Mouse (Mus musculus) thymus, postnatal 0 days (tissue): Measurements from ENCODE around the gene Lrrc71. TPM values are rescaled to one million over a fixed set of nuclear protein-coding genes. Genes with fewer than 3 reads are reported as not detected.

Experiments used
- DNase-seq: peaks from one replicate; pipeline ENCODE4 v3.0.0-alpha.2; 2015; ENCODE audit warnings: low spot score
- polyA plus RNA-seq: library from polyadenylated mRNA; unstranded; fragments of >200 nt; fragmentation: Nextera tagmentation; extraction: Ambion mirVana; gene quantifications from 2 replicates; pipeline ENCODE4 v1.2.1, GENCODE M21; 2015

Lrrc71 gene
- polyA plus RNA-seq = 0.42 and 0.66 TPM in 2 replicates

DNA sequence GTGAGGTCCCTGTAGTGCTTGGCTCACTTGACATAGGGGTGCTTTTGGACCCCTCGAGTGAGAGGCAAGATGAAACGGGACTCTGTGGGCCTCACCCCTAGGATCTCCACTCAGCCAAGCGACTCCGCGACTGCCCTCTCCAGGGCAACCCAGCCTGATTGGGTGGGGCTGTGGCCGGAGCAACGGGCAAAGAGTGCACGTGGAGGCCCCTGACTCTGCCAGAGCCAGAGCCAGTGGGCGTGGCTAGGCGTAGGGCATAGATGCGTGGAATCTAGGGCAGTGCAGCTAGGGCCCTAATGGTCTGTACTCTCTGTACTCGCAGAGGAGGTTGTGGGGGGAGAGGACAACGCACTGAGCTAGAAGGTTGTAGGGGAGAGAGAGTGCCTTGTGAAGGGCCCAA lies at the start of gene Lrrc71:
Gene Lrrc71, minus strand, starts transcription at position 195 of the 400 bp plus-strand sequence.
- DNase-seq = no peak

DNA sequence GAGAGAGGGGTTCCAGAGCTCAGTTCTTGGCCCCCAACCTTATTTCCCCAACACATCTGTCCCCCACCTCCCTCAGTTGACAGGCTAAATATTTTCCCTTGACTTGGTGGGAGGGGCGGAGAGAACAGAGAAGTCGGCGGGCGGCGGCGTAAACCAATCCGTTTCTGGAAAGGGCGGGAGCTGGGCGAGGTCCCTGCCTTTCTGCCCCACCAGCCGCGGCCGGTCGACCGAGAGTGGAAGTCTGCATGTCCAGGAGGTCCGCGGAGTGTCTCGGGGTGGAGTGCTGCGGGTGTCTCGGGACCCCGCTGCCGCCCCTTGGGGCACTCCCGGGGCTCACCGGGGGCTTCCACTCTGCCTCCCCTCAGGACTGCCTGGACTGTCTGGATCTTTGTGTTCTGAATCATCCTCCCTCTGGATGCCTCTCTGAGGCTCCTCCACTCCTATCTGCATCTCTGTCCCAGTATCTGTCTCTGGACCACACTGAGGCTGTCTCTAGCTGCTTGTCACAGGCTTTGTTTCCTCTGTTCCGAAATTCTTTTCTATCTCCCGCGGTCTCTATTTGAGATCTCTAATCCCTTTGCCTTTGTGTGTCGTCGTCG lies 48.4 kb upstream of the Lrrc71 start, which contains the start of gene Insrr:
Gene Insrr, plus strand, starts transcription at position 216 of the 599 bp plus-strand sequence.
- DNase-seq = no peak

DNA sequence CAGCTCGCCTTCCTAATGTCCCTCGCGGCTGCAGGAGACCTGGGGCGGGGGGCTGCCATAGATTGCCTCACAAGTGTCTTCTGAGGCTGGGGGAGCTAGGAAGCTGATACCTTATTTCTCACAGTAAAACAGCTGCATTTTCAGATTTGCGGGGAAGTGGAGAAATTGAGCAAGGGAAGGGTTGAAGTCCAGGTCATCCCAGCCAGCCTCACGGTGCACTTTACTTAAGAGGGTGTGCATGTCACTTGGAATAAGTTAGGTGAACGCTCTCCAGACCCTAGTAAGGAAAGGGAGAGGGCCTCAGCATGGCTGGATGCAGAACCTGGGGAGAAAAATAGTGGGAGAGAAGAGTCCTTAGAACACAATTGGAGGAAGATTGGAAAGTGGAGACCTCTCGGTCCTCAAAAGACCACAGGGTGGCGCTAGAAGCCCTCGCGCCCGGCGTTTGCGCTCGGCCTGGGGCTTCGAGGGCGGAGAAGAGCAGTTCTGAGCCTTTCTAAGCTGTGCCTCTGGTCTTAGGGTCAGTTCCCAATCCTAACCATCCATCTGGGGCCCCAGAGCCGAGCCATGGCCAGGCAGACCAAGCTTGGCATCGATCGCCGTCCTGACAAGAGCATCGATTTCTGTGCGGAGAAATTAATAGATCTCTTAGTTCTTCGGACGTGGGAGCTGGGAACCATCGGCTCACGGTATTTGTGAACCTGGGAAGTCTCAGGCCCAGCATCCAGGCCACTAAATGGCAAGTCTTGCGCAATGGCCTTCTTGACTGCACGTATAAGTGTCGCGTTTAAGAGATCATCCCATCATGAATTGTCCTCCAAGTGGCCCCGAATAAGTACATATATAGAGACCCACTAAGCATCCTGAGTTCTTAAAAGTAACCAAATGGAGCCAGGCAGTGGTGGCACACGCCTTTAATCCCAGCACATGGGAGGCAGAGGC lies 47.2 kb upstream of the Lrrc71 start:
- DNase-seq = peak; percentile 62

DNA sequence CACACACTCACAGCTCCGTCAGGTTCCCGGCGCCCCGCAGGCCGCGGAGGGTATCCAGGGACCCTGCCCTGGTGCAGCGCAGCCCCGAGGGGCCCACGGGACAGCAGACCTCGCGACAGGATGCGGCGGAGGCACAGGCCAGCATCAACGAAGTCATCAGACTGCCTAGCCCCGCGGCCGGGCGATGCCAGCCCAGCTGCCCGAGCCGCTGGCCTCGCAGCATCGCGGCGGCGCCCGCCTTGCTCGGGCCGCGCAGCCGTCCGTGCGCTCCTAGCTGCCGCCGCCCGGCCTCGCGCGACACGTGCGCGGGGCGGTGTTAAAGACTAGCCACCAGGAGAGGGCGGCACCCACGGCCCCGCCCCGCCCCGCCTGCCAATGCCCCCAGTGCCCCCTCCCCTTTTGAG lies 46.5 kb upstream of the Lrrc71 start, which contains the start of gene Ntrk1:
Gene Ntrk1, minus strand, starts transcription at position 241 of the 404 bp plus-strand sequence.
- no peak for DNase-seq

DNA sequence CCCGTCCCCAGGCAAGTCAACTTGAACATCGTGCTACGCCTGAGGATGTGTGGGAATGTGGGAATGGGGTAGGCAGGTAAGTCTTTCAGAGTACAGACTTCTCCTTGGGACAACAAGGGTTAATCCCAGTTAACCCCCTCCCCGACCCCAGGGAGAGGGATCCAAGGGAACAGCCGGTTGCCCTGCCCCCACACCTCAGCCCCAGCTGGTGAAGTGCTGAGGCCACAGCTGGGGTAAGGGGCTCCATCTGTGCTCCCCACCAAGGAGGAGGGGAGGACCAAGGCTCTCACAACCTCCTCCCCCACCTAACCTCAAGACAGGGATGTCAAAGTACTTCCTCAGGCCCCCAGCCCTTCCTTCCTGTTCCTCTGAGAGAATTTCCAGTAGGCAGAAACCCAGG lies 41.3 kb upstream of the Lrrc71 start:
- DNase-seq = no peak

DNA sequence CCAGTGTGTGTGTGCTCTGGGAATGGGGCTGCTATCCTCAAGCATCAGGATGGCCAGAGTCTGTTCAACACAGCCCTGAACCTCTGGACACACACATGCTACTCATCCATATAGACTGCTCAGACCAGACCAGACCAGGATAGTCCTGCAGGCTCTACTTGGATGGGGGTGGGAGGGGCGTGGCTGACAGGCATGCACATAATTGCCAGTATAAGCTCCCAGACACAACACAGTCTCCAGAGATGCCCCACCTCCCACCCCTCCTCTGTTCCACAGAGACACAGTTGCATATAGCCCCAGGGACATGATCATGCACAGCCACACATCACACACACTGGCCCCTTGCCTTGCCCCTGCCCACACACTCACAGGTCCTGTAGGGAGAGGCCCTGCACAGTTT lies 40.8 kb upstream of the Lrrc71 start:
- no peak for DNase-seq

DNA sequence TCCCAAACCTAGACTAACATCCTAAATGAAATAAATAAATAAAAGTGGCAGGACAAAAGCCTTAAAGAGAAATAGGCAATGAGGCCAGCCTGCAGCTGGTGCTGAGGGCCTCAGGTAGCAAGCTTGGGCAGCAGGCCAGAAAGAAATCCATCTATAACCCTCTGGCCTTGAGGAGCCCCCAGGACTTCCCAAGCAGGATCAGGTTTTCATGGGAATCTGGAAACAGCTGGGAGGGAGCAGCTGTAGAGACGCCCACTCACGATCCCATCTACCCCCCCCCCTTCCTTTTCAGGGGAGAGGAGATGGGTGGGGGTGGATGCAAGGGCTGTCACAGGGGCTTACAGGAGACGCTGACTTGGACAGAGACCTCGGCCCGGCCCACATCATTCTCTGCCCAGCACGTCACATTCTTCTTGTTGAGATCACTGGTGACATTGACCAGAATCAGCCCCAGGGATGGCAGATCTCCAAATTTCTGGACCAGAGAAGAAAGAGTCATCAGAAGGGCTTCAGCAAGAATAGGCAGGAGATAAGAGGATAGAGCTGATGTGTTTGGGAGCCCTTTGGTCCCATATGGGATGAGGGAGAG lies 37.3 kb upstream of the Lrrc71 start:
- DNase-seq = no peak

DNA sequence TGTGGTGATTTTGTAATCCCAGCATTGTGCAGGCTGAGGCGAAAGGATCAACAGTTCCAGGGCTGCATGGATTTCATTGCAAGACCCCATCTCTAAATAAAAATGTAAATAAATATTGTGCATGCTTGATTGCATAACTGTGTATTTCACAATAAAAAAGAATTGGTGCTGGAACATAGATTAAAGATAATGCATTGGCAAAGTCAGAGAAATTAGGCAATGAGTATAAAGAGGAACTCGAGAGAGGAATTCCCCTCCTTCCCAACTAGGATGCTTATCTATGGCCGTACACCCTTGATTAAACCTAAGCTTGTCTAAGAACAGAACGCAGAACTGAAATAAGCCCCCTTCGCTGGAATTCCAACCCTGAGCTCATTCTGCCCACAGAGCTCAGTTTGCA lies 36.7 kb upstream of the Lrrc71 start:
- no peak for DNase-seq

DNA sequence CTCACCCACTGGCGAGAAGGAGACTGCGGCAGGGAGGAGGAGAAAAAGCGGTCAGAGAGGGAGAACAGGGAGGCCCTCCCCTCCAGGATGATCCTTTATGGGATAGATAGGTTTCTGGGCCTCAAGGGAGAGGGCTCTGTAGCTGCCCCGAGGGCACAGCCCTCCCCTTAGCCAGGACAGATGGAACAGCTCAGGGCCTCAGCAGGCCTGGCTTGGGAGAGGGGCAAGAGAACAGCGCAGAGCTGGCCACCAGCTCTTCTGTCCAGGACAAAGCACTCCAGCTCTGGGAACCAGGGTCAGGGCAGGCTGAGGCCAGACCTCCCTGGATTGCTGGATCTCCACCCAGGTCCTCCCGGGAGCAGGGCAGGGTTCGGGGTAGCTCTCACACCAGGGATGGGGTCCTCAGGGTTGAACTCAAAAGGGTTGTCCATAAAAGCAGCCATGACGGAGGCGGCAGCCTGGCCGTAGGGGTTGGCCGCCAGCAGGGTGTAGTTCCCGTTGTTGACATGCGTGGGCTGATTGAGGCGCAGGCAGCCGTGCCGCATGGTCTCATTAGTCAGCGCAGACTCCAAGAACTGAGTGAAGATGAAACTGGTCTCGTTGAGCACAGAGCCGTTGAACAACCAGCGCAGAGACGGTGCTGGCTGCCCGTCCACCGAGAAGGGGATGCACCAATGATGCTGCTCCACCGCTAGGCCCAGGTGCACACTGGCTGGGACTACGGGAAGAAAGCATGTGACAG lies 35.0 kb upstream of the Lrrc71 start:
- no peak for DNase-seq

DNA sequence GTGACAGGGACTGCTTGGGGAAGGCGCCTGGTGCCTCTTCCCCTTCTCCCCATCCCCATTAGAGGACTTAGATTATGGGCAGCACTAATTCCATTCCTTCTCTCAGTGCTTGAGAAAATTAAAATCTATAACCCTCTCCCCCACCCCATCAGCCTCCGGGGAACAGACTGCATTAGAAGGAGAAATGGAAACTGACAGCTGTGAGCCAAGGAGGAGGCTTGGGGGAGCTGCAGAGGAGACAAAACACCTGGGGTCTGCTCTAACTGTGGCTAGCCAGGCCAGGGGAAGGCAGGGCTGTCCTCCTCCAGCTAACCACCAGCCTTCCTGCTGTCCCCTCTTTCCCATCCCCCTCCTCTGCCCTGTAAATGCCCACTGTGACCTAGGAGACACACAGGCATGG lies 30.7 kb upstream of the Lrrc71 start:
- no peak for DNase-seq

DNA sequence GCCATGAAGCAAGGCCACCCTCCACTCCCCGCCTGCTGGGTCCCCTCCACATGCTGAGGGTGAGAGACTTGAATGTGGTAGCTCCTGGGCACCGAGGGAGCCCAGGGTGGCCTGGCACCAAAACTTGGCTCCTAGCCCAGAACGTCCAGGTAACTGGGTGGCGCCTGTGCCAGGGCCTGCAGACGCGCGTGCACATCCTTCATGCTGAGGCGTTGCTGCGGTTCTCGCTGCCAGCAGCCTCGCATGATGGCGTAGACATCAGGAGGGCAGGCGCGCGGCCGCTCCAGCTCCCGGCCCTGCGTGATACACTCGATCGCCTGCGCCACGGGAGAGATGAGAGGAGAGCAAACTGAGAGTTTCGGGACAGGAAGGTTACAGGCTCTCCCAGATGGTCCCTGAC lies 29.9 kb upstream of the Lrrc71 start:
- DNase-seq = no peak

DNA sequence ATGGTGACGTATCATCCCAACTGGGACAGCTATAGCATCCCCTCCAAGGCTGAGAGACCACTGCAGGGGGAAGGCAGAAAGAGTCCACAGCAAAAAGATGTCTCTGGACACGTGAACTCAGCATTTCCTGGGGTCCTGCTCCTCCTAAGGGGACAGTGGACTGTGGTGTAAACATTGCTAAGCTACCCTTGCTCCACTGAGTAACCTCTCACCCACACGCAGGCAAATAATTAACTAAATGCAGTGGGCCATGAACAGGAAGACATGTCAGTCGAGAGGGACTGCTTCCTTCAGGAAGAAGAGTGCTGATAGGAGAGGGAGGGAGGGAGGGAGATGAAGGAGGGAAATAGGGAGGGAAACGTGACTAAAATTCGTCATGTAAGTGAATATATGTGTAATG lies 22.7 kb upstream of the Lrrc71 start:
- DNase-seq = no peak

DNA sequence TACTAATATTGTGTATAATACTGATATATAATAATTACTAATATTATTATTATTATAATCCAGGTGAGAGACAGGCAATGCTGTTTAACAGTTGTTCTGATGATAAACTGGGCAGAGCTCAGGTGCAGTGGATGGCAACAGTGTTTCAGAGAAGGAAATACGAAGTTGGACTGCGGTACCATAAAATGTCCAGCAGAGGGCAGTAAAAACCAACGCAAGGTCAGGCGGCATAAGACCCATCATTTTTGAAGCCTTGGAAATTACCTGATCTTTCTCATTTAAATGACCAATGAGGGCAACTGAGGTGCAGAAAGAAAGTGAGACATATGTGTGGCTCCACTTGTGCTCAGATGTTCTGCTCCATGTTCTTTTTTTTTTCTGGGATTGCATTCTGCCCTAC lies 21.9 kb upstream of the Lrrc71 start:
- DNase-seq = peak; percentile 77

DNA sequence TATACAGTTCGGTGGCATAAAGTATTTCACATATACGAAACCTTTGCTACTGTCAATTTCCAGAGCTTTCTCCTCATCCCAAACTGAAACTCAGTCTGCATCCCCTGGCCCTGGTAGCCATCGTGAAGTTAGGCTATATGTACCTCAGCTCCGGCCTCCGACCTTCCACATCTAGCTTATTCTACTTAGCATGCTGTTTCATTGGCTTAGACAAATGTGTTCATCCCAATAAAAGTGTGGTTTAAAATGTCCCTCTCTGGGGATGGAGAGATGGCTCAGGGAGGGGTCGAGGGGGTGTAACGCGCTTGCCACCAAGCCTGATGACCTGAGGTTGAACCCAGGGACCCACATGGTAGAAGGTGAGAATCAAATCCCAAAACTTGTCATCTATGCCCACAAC lies 21.1 kb upstream of the Lrrc71 start:
- DNase-seq = no peak

DNA sequence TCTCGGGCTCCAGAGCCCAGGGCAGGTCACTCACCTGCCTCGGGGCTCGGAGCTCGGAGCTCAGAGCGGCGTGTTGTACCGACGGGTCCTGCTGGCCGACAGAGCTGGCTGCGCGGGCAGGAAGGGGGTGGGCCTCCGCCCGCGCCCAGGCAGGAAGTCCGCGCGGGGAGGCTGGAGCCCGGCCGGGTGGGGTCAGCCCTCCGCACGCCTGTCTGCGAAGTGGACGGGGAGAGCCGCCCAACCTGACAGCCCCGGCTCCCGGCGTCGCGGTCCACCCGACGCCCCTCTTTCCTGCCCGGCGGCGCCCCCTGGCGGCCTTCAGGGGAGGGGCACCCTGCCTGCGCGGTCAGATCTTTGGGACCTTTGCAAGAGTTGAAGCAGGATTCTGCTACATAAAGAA lies 20.4 kb upstream of the Lrrc71 start:
- DNase-seq = peak; percentile 78

DNA sequence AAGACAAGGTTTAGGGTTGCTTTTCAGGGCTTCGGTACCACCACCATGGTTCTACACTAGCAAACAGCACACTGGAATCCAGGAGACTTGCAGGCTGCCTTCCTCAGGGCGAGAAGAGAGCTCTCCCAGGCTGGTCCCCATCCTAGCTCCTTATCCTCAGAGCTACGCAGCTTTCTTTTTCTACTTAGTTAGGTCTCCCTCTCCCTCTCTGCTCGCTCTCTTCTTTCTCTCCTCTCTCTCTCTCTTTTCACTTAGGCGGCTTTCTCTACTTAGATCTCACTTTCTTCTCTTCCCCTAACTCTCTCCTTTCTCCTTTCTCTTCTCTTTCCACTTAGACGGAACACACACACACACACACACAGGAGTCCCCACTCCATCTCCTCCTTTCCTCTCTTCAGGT lies 20.0 kb upstream of the Lrrc71 start:
- DNase-seq = no peak

DNA sequence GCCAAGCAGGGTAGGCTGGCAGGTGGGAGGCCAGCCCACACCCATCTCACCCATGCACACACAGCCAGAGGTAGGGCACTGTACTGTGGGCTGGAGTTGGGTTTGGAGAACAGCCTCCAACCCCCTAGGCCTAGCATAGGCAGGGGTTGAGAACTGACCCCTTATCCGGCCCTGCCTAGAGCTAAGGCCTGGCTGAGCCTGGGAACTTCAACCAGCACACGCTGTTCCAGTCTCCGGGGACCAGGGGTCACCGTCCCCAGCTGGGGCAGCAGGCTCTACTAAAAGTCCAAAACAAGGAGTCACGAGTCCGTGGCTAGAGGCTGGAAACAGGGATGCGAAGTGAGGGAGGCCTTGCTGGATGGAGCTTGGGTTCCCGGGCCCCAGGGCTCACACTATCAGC lies 19.3 kb upstream of the Lrrc71 start:
- DNase-seq = no peak

DNA sequence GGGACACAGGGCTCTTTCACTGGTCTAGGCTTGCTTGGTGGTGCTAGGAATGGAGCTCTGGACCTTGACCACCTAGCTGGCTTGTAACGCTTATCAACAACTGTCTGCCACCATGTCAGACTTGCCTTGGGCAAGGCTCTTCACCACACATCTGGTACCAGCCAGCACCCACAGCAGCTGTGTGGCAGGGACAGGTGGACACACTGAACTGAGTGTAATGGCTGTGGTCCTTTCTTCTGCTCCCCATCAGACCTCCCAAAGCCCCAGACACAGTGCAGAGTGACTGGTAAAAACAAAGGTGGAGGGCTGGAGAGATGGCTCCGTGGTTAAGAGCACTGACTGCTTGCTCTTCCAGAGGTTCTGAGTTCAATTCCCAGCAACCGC lies 17.9 kb upstream of the Lrrc71 start:
- DNase-seq = no peak

DNA sequence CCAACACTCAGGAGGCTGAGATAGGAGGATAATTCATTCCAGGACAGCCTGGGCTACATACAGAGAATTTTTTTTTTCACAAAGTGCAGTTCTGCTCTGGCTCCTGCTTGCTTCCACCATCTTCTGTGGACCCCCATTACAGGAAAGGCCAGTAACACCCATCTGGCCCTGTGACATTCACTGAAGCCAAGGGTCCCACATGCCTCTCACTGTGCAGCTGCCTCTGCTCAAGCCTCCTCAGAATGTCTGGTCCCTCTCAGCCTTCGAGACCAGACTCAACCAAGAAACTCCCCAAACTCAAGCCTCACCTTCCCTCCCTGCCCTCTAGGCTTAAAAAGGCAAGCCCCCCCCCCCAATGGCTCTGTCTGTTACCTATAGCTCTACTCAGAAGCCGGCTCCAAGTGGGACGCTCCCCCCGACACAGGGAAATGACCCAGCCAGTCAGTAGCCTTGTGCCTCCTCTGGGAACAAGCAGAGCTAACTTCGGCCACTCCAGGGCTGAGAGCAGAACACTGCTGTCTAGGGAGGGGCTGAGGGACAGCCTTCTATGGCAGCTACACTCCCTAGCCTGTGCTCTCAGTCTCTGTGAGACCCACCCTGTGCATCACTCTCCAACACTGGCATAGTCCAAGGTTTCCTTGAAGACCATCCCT lies 17.3 kb upstream of the Lrrc71 start:
- no peak for DNase-seq

DNA sequence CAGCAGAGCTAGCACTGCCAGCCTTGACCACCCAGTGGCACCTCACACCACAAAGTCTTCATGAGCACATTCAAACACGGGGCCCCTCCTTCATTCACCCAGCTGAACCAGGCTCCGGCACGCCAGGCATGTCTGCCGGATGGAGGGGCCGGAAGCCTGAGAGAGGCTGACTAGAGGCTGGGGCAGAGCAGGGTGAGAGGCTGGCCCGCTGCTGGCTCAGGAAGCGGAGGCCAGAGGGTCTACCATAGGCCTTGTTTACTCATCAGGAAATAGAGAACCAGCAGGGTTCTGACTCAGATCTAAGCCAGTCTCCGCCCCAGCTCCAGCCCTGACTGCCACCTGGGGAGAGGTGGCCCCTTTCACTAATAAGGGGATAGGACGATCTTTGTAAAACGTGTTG lies 16.7 kb upstream of the Lrrc71 start:
- peak; percentile 75 for DNase-seq

DNA sequence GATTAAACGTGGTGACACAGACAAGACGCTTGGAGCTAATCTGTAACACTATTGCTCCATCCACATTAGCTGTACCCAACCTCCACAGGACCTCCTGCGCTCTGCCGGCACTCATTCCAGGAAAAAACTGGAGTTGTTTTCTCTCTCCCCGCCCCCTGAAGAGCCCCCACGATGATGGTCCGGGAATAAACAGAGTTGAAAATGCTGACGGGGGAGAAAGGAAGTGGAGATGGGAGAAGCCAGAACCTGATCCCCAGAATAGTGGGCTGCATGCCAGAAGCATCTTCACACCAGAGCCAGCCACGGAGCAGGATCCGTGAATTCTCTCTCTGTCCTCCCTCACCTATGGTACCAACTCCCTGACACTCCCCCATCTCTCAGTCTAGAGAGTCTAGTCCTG lies 16.1 kb upstream of the Lrrc71 start:
- DNase-seq = no peak
